10 mouse cellular contexts compared by ENCODE assay signal in the genomic region with DNA sequence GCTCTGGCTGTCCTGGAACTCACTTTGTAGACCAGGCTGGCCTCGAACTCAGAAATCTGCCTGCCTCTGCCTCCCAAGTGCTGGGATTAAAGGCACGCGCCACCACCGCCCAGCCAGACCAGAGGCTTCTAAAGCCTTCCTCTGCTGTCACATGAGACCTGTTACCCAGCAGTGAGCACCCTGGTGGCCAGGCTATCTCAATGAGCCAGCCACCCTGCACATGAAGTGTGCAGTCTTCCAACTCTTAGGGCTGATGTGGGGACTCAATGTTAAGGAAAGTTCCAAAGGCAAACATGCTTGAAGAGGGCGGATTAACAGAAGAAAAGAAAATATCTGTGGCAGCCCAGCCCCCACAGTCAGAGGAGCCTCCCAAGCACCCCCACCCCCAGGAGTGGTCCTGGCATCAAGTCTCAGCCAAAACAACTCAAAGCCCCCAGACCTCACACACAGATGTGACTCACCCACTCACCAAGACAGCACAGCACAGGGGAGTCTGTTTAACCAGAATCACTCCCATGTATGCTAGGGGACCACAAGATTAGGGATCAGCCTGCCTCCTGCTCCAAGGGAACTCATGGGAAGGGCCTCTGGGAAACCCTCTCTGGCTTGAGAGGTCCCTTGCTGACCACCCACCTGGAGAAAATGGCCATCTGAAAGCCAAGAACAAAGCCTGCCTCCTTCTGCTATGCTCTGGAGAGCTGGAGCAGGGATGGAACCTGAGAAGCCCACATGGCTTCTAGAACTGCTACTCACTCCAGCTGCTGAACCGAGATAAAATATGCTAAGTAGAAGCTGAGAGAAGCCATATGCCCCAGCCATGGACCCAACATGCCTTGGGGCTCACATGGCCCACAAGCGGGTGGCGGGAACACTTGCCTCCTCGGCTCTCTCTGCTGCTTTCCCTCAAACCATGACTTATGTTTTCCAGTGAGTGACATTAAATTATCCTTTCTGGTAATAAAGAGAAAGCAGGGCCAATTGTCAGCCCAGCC.
DNase-seq lines count a peak whose midpoint lies in the region; ATAC-seq and TF ChIP-seq lines count a peak whose summit lies in the region.
"Had no signal": no experiment of that assay in that cellular context is flagged by ENCODE, and none has a peak within 500 bp of the region (broad histone marks: within the 10 kb centered on the region; RNA-seq: fewer than 3 reads in every experiment).

No protein-coding gene starts in this region.

- no peak overlapping the region for H3K4me2 ChIP-seq in kidney, embryonic 16.5 days (replicated peaks; ENCODE audit: low read depth, low read length)
- no peak overlapping the region for H3K4me2 ChIP-seq in heart, embryonic 16.5 days (ENCODE audit: low read depth, low read length)
- no peak overlapping the region for H3K4me2 ChIP-seq in lung, postnatal 0 days (replicated peaks; ENCODE audit: low read depth, low read length)
- H3K4me2 ChIP-seq: lung, embryonic 15.5 days had no signal

- no peak for DNase-seq in kidney, adult 11 months
- no peak for DNase-seq in layer of hippocampus, postnatal 25 days (ENCODE audit: extremely low spot score in 1 of 2, low spot score in 1 of 2)
- no peak for DNase-seq in lung, postnatal 0 days (ENCODE audit: low spot score)
- DNase-seq in spleen, postnatal 36 days (ENCODE audit: low spot score in 2 of 2), result no peak
- DNase-seq: cerebellum, postnatal 14 days had no signal

- no peak overlapping the region for H3K9ac ChIP-seq in kidney, embryonic 16.5 days (replicated peaks; ENCODE audit: low read length)
- 0 out of 2 replicates have a peak overlapping the region, but pooled peaks have one; percentile 4 for H3K9ac ChIP-seq in heart, embryonic 16.5 days (ENCODE audit: low read length)
- H3K9ac ChIP-seq in lung, postnatal 0 days (replicated peaks; ENCODE audit: low read depth), result no peak overlapping the region
- H3K9ac ChIP-seq: lung, embryonic 15.5 days had no signal

- TF ChIP-seq CTCF in lung, postnatal 0 days (IDR thresholded peaks at IDR 0.05), result no peak

- 73% methylated on average over 9 of the region's 9 CpGs for WGBS in kidney, embryonic 16.5 days
- WGBS in heart, embryonic 16.5 days, result 72% methylated on average over 9 of the region's 9 CpGs
- WGBS in lung, postnatal 0 days, result 83% methylated on average over 9 of the region's 9 CpGs

- TF ChIP-seq EP300 in lung, postnatal 0 days (IDR thresholded peaks at IDR 0.05), result no peak

- H3K4me1 ChIP-seq in kidney, embryonic 16.5 days (ENCODE audit: insufficient read depth, low read length), result peaks cover 28% of the 10 kb centered on the region
- H3K4me1 ChIP-seq in heart, embryonic 16.5 days (ENCODE audit: control insufficient read depth, insufficient read depth, low read length), result peaks cover 57% of the 10 kb centered on the region
- H3K4me1 ChIP-seq in lung, postnatal 0 days (ENCODE audit: insufficient read depth, low read depth, low read length), result no peaks in the 10 kb centered on the region

- H3K27ac ChIP-seq in kidney, embryonic 16.5 days (ENCODE audit: low read length), result no peak overlapping the region
- peak overlapping the region; percentile 52 for H3K27ac ChIP-seq in heart, embryonic 16.5 days (ENCODE audit: low read length)
- no peak overlapping the region for H3K27ac ChIP-seq in lung, postnatal 0 days (ENCODE audit: low read length)
- H3K27ac ChIP-seq: lung, embryonic 15.5 days had no signal

- H3K36me3 ChIP-seq in kidney, embryonic 16.5 days (ENCODE audit: insufficient read depth, low read length), result no peaks in the 10 kb centered on the region
- no peaks in the 10 kb centered on the region; the same call in 1 of the 2 replicates for H3K36me3 ChIP-seq in heart, embryonic 16.5 days (ENCODE audit: control insufficient read depth, insufficient read depth)
- H3K36me3 ChIP-seq in lung, postnatal 0 days (ENCODE audit: insufficient read depth, low read length), result no peaks in the 10 kb centered on the region
- H3K36me3 ChIP-seq: lung, embryonic 15.5 days had no signal

- ATAC-seq in kidney, embryonic 16.5 days (ENCODE audit: low FRiP score, low TSS enrichment), result peak; percentile 36; the same call in 1 of the 2 replicates
- ATAC-seq in common myeloid progenitor, adult 5-6 weeks (replicated peaks; ENCODE audit: low read depth, poor library complexity, severe bottlenecking), result peak; percentile 33; the same call in 1 of the 2 replicates
- peak; percentile 34; the same call in 1 of the 2 replicates for ATAC-seq in heart, embryonic 16.5 days (replicated peaks; ENCODE audit: extremely low read depth, insufficient read depth, low FRiP score)
- peak; percentile 64 for ATAC-seq in megakaryocyte-erythroid progenitor cell, adult 5-6 weeks (replicated peaks; ENCODE audit: low FRiP score, low TSS enrichment, poor library complexity, severe bottlenecking)
- ATAC-seq in lung, postnatal 0 days, result no peak

- 0 out of 2 replicates have a peak, but pooled peaks cover under 1% of the 10 kb centered on the region for H3K9me3 ChIP-seq in kidney, embryonic 16.5 days (ENCODE audit: low read length)
- peaks cover under 1% of the 10 kb centered on the region for H3K9me3 ChIP-seq in heart, embryonic 16.5 days (replicated peaks; ENCODE audit: control insufficient read depth, low read length)
- no peaks in the 10 kb centered on the region for H3K9me3 ChIP-seq in lung, postnatal 0 days (ENCODE audit: low read length)
- H3K9me3 ChIP-seq: lung, embryonic 15.5 days had no signal

- H3K4me3 ChIP-seq in kidney, embryonic 16.5 days (ENCODE audit: low read length), result no peak overlapping the region
- H3K4me3 ChIP-seq in heart, embryonic 16.5 days (ENCODE audit: low read length), result no peak overlapping the region
- H3K4me3 ChIP-seq in lung, postnatal 0 days (ENCODE audit: low read depth, low read length), result no peak overlapping the region
- H3K4me3 ChIP-seq: lung, embryonic 15.5 days had no signal

- no peaks in the 10 kb centered on the region for H3K27me3 ChIP-seq in kidney, embryonic 16.5 days (ENCODE audit: insufficient read depth, low read length)
- no peaks in the 10 kb centered on the region for H3K27me3 ChIP-seq in heart, embryonic 16.5 days (ENCODE audit: control insufficient read depth, insufficient read depth, low read length)
- H3K27me3 ChIP-seq in lung, postnatal 0 days (replicated peaks; ENCODE audit: insufficient read depth, low read length), result no peaks in the 10 kb centered on the region
- H3K27me3 ChIP-seq: lung, embryonic 15.5 days had no signal
